Mouse (Mus musculus) lung, embryonic 14.5 days (tissue): ENCODE data around the gene Snx20. TPM values are rescaled to one million over a fixed set of nuclear protein-coding genes. Genes with fewer than 3 reads are reported as not detected.
A peak's percentile ranks its signal among the peaks of the same experiment; 100 is the strongest.
"Not testable (repeated sequence)": the region's sequence is repeated elsewhere in the genome, so short reads cannot be mapped to it uniquely, and the experiment has no call there.

Experiments used
- ATAC-seq: fragments of 200-750 bp; cut with Nextera tagmentation; 2 replicates; pipeline ENCODE4 v1.8.0; 2017; ENCODE audit warnings: mild to moderate bottlenecking, moderate TSS enrichment, moderate library complexity; ENCODE audit not compliant: insufficient read depth
- DNase-seq: peaks from one replicate; pipeline ENCODE4 v3.0.0-alpha.2; 2015
- H3K27ac ChIP-seq: fragments of 300-500 bp; sonication (generic); 2 replicates; pipeline ENCODE4 v1.5.1; 2014; ENCODE audit warnings: low read depth, mild to moderate bottlenecking, moderate library complexity
- H3K27me3 ChIP-seq: fragments of 300-500 bp; sonication (generic); 2 replicates; pipeline ENCODE4 v1.6.1; 2014; ENCODE audit warnings: low read length, control low read depth; ENCODE audit not compliant: insufficient read depth
- H3K36me3 ChIP-seq: fragments of 300-500 bp; sonication (generic); 2 replicates; pipeline ENCODE4 v1.6.1; 2014; ENCODE audit warnings: control low read depth; ENCODE audit not compliant: insufficient read depth
- H3K4me1 ChIP-seq: fragments of 300-500 bp; sonication (generic); 2 replicates; pipeline ENCODE4 v1.6.1; 2014; ENCODE audit warnings: antibody characterized with exemption, control low read depth; ENCODE audit not compliant: insufficient read depth
- H3K4me2 ChIP-seq: fragments of 300-500 bp; sonication (generic); 2 replicates; pipeline ENCODE4 v1.6.1; 2014; ENCODE audit warnings: mild to moderate bottlenecking
- H3K4me3 ChIP-seq: fragments of 300-500 bp; sonication (generic); 2 replicates; pipeline ENCODE4 v1.5.1; 2014; ENCODE audit warnings: low read depth, low read length
- H3K9ac ChIP-seq: fragments of 300-500 bp; sonication (generic); 2 replicates; pipeline ENCODE4 v1.6.1; 2014
- H3K9me3 ChIP-seq: fragments of 300-500 bp; sonication (generic); 2 replicates; pipeline ENCODE4 v1.6.1; 2016; ENCODE audit warnings: low read depth, low read length, control low read depth
- CTCF ChIP-seq: IDR thresholded peaks from 2 replicates; pipeline ENCODE4 v1.5.1; 2016; ENCODE audit warnings: antibody characterized with exemption, low read depth
- WGBS: fragments of 180-500 bp; shearing (Covaris S2); extraction: QIAGEN DNeasy Blood & Tissue Kit; methylation state at CpG from one replicate; pipeline ENCODE4 v1.1.7; 2014; 5-methylcytosine and 5-hydroxymethylcytosine counted together
- polyA plus RNA-seq: library from polyadenylated mRNA; unstranded; fragments of >200 nt; fragmentation: Nextera tagmentation; extraction: Ambion mirVana; gene quantifications from 2 replicates; pipeline ENCODE4 v1.2.1, GENCODE M21; 2014

The Snx20 gene
- polyA plus RNA-seq, 1 experiment from 2014 or later: 2.9 TPM

DNA sequence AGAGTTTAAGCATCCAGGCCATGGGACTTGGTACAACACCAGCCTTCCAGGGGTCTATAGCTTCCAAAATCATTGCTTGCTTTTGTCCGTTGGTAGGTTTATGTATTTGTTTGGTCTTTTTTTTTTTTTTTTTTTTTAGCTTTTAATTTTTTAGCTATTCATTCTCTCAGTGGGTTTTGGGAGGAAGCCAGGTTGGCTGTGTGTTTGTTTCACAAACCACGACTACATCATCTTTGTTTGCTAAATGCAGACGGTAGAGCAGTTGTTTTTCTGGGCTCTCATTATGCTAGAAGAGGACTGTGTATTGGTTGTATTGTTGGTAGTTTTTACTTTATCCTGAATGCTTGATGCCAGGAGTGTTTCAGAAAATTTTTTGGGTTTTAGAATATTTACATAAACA lies 23.9 kb upstream of the Snx20 start:
- WGBS: 73% methylated on average over 3 of the region's 3 CpGs

DNA sequence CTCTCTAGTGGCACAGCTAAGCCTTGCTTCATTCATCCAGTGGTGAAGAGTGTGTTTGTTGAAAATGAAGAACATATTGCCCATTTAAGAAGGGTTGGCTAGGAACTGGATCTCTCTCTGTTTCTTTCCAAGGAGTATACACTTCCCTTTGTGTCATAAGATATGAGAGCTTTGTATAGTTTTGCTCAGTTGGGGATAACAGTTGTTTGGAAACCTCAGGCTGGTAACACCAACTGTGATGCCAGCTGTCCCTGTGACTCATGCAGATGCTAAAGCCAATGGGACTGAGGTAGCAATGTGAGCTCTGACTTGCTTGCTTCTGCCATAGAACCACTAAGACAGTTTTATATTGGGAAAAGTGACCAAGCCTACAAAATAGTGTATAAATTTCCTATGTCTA lies 19.4 kb upstream of the Snx20 start:
- H3K9ac ChIP-seq: no peak overlapping the region
- no peak overlapping the region for H3K4me2 ChIP-seq
- H3K27me3 ChIP-seq: no peaks in the 10 kb centered on the region
- H3K27ac ChIP-seq: no peak overlapping the region
- DNase-seq (no peak), ATAC-seq (no peak)
- no peak overlapping the region for H3K4me3 ChIP-seq
- no peaks in the 10 kb centered on the region for H3K9me3 ChIP-seq
- no peaks in the 10 kb centered on the region for H3K36me3 ChIP-seq
- H3K4me1 ChIP-seq: no peaks in the 10 kb centered on the region
- TF ChIP-seq CTCF: no peak

More for the DNA sequence above, 23.9 kb upstream of the Snx20 start:
- Histone ChIP-seq H3K4me1 (no peaks in the 10 kb centered on the region), H3K27ac (no peak overlapping the region), H3K9me3 (no peaks in the 10 kb centered on the region), H3K36me3 (no peaks in the 10 kb centered on the region), H3K4me2 (no peak overlapping the region), H3K9ac (no peak overlapping the region), H3K27me3 (no peaks in the 10 kb centered on the region), H3K4me3 (no peak overlapping the region)
- ATAC-seq (no peak), DNase-seq (no peak)
- TF ChIP-seq CTCF: no peak

DNA sequence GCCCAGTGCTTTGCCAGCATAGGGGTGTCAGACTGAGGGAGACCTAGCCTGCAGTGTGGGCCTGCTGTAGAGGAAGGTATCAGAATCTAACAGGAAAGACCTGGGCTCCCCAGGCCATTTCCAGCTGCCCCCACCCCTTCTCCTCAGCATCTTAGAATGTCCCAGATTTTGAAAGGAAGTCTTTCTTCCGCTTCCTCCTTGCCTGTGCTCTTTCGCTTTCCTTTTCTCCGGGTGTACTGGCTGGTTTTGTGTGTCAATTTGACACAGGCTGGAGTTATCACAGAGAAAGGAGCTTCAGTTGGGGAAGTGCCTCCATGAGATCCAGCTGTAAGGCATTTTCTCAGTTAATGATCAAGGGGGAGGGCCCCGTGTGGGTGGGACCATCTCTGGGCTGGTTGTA lies 15.2 kb upstream of the Snx20 start:
- not testable (repeated sequence) for DNase-seq, H3K27ac ChIP-seq, H3K27me3 ChIP-seq, H3K9me3 ChIP-seq, H3K4me3 ChIP-seq, H3K9ac ChIP-seq, ATAC-seq, H3K36me3 ChIP-seq, H3K4me2 ChIP-seq, H3K4me1 ChIP-seq
- WGBS: 61% methylated on average over 4 of the region's 4 CpGs

DNA sequence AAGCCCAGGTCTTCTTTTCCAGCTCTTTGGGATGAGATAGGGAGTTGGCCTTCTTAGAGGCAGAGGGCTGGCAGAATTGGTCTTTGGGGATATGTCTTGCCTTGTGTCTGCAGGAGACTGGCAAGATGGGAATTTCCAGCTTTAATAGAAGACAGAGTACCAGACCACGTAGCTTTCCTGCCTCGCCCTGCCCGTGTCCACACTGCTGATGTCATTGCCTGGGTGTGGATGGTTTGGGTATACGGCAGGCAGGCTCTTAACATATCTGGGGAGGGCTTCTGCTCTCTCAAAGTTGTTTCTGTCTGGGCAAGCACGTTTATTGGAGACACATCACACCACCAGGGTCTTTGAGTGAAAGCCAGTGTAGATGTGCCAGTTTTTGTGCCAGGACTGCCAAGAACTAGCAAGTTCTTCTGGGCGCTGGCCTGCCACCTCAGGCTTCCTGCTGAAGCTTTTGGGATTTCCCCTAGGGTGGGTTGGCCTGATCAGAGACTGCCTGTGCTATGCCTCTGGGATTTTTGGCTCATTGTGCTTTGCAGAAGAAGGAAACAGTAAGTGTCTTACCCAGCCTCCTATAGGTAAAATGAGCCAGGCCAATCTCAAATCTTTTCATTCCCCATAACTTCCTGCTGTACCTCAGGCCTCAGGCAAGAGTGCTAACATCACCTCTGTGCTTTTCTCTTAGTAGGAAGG lies 14.2 kb upstream of the Snx20 start:
- H3K36me3 ChIP-seq: no peaks in the 10 kb centered on the region
- no peak overlapping the region for H3K27ac ChIP-seq
- no peak for TF ChIP-seq CTCF
- H3K9me3 ChIP-seq: no peaks in the 10 kb centered on the region
- no peaks in the 10 kb centered on the region for H3K27me3 ChIP-seq
- ATAC-seq (no peak), DNase-seq (no peak)
- no peak overlapping the region for H3K9ac ChIP-seq
- H3K4me1 ChIP-seq: no peaks in the 10 kb centered on the region
- H3K4me3 ChIP-seq: no peak overlapping the region
- 71% methylated on average over 6 of the region's 6 CpGs for WGBS
- H3K4me2 ChIP-seq: no peak overlapping the region

DNA sequence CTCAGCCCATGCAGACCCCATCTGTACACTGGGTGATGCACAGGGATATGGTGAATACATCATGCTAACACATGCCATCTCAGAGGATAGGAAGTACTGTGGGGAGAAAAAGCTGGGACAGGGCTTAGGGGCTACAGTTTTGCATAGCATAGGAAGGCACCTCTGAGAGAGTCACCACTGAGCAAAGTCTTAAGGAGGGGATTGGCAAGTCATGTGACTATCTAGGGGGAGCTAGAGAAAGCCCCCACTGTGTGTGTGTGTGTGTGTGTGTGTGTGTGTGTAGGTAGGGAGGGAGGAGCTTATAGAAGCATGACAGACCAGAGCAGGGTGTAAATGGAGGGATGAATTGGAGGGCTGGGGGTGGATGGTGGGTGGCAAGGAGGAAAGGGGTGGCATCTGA lies 12.4 kb upstream of the Snx20 start:
- Histone ChIP-seq H3K9ac (no peak overlapping the region), H3K4me3 (no peak overlapping the region), H3K27me3 (no peaks in the 10 kb centered on the region), H3K36me3 (no peaks in the 10 kb centered on the region), H3K9me3 (no peaks in the 10 kb centered on the region), H3K4me2 (no peak overlapping the region), H3K27ac (no peak overlapping the region), H3K4me1 (no peaks in the 10 kb centered on the region)
- TF ChIP-seq CTCF: no peak
- DNase-seq: no peak
- ATAC-seq: no peak

DNA sequence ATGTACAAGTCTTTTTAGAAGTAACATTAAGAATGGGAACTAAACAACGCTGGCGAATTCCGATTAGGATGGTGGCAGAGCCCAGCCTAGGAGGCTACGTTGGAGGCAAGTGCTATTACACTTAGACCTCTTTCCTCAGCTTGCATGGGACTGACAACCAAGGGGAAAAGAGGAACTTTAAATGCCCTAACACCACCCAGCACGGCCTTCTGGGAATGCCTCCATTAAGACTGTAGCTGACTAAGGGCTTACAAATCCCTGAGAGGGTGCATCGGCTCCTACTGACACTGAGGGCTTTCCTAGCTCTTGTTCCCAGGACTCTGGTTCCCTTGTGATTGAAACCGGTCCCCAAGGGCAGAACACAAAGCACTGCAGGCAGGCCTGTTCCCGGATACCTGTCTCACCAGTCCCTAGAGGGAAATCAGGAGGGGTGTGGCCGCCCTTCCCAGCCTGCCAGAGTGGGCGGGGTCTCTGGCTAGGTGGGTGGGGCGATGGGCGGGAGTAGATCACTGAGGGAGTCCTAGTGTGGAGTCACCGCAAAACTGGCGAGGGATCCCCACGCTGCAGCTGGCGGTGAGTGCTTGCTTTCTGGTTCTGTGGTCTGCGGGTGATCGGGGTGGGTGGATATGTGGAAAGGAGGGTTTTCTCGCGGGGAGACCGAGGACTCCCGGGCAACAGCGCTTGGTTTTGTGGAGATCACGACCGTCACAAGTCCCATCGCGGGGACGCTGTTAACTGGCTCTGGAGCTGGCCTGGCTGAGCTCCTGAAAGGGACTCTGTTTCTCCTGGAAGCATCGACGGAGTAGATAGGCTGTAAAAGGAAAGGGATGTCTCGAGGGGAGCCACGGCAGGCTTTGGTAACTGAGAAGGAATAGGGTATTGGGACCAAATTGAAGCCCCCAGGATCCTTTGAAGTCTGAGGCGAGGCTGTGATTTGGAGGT lies 11.2 kb upstream of the Snx20 start, which contains the start of gene Nod2:
Nod2 (plus strand) TSS at position 479 of the 942 bp plus-strand sequence.
- DNase-seq (peak; percentile 83), ATAC-seq (peak; percentile 91)
- no peak for TF ChIP-seq CTCF
- no peaks in the 10 kb centered on the region for H3K36me3 ChIP-seq
- peak within 1 kb of the TSS; percentile 28 for H3K4me3 ChIP-seq
- no peak within 1 kb of the TSS for H3K27ac ChIP-seq
- no peaks in the 10 kb centered on the region for H3K4me1 ChIP-seq
- H3K9me3 ChIP-seq: no peaks in the 10 kb centered on the region
- no peaks in the 10 kb centered on the region for H3K27me3 ChIP-seq
- H3K4me2 ChIP-seq: peak within 1 kb of the TSS; percentile 63
- peak within 1 kb of the TSS; percentile 35; the same call in 1 of the 2 replicates for H3K9ac ChIP-seq
- WGBS: 11% methylated on average over 33 of the region's 33 CpGs
